In the genomic region with DNA sequence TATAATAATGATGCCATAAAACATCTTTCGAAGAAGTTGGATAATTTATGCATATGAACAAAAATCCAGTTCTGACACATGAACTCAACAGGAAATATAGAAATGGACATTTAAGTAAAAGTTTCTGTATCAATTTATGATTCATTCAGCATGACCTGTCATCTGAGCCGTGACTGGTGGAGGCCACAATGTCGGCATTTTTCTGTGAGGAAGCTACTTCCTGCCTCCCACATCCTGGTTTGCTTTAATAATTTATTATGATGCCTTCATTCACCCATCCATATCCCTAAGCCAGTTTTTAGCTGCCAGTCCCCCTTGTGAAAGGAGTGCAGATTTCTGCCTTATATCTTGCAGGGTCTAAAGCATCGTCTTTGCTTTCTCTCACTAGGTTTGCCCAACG, we compare ENCODE assay signal across 24 mouse cellular contexts.
"Had no signal": no experiment of that assay in that cellular context is flagged by ENCODE, and none has a peak within 500 bp of the region (broad histone marks: within the 10 kb centered on the region; RNA-seq: fewer than 3 reads in every experiment).

No protein-coding gene starts in this region.

- DNase-seq: gastrocnemius, adult 2 months; gastrocnemius, postnatal 10 days; gastrocnemius, postnatal 25 days; heart, adult 18-20 months; heart, postnatal 14 days; heart, postnatal 36 days; kidney, adult 18-20 months; kidney, adult 8-10 months; kidney, postnatal 10 days; kidney, postnatal 25 days; kidney, postnatal 4 days; liver had no signal

- H3K27me3 ChIP-seq: heart, embryonic 13.5 days; heart, embryonic 15.5 days; hindbrain, embryonic 12.5 days; intestine, embryonic 15.5 days; limb, embryonic 12.5 days had no signal

- H3K9me3 ChIP-seq: heart, embryonic 13.5 days; heart, embryonic 15.5 days; hindbrain, embryonic 10.5 days; hindbrain, embryonic 12.5 days; intestine, embryonic 15.5 days; limb, embryonic 10.5 days had no signal

- H3K4me3 ChIP-seq: gastrocnemius, adult 2 months; heart, embryonic 13.5 days; heart, embryonic 15.5 days; hindbrain, embryonic 10.5 days; hindbrain, embryonic 12.5 days; intestine, embryonic 15.5 days; layer of hippocampus, adult 2 months; left cerebral cortex, adult 2 months; limb, embryonic 10.5 days; limb, embryonic 12.5 days had no signal

- H3K27ac ChIP-seq: heart, embryonic 13.5 days; heart, embryonic 15.5 days; hindbrain, embryonic 10.5 days; hindbrain, embryonic 12.5 days; hindbrain, embryonic 14.5 days; intestine, embryonic 15.5 days; layer of hippocampus, adult 2 months; left cerebral cortex, adult 2 months; limb, embryonic 10.5 days; limb, embryonic 12.5 days had no signal

- H3K4me2 ChIP-seq: heart, embryonic 11.5 days; heart, embryonic 13.5 days; heart, embryonic 15.5 days; hindbrain, embryonic 12.5 days; hindbrain, embryonic 14.5 days; intestine, embryonic 15.5 days; limb, embryonic 12.5 days; liver, embryonic 11.5 days had no signal

- H3K36me3 ChIP-seq: heart, embryonic 13.5 days; heart, embryonic 15.5 days; hindbrain, embryonic 10.5 days; hindbrain, embryonic 12.5 days; intestine, embryonic 15.5 days; limb, embryonic 10.5 days; limb, embryonic 12.5 days had no signal
